8 mouse cellular contexts compared by ENCODE assay signal in genomic region chr4:83500154-83501036, GRCm38 (mm10). TPM values are rescaled to one million over a fixed set of nuclear protein-coding genes. Genes with fewer than 3 reads are reported as not detected.
DNase-seq lines count a peak whose midpoint lies in the region; ATAC-seq and TF ChIP-seq lines count a peak whose summit lies in the region.

No protein-coding gene starts in this region.

- no peak overlapping the region for H3K9ac ChIP-seq in ES-Bruce4 (ENCODE audit: low read depth, poor library complexity, severe bottlenecking)
- H3K9ac ChIP-seq in forebrain, embryonic 14.5 days (ENCODE audit: low read length): peak overlapping the region; percentile 51
- H3K9ac ChIP-seq in limb, embryonic 13.5 days: peak overlapping the region; percentile 48; the same call in 1 of the 2 replicates
- H3K9ac ChIP-seq in stomach, embryonic 14.5 days (replicated peaks; ENCODE audit: low read depth, low read length): no peak overlapping the region

- 6% methylated on average over 22 of the region's 22 CpGs for WGBS in heart, embryonic 10.5 days
- 4% methylated on average over 22 of the region's 22 CpGs for WGBS in forebrain, embryonic 14.5 days
- WGBS in limb, embryonic 13.5 days: 9% methylated on average over 22 of the region's 22 CpGs
- 11% methylated on average over 22 of the region's 22 CpGs for WGBS in stomach, embryonic 14.5 days

- TF ChIP-seq EP300 in ES-Bruce4 (IDR thresholded peaks at IDR 0.05; ENCODE audit: insufficient read depth, low read depth, low read length): no peak

- H3K4me3 ChIP-seq in heart, embryonic 10.5 days: peak overlapping the region; percentile 51
- H3K4me3 ChIP-seq in ES-Bruce4 (ENCODE audit: low read depth, low read length): peak overlapping the region; percentile 60
- H3K4me3 ChIP-seq in forebrain, embryonic 14.5 days (ENCODE audit: low read depth, low read length): peak overlapping the region; percentile 29
- H3K4me3 ChIP-seq in limb, embryonic 13.5 days: peak overlapping the region; percentile 38
- H3K4me3 ChIP-seq in stomach, embryonic 14.5 days (ENCODE audit: low read depth, low read length): peak overlapping the region; percentile 11; the same call in 1 of the 2 replicates

- H3K36me3 ChIP-seq in heart, embryonic 10.5 days: no peaks in the 10 kb centered on the region
- no peaks in the 10 kb centered on the region for H3K36me3 ChIP-seq in ES-Bruce4 (ENCODE audit: control insufficient read depth, insufficient read depth, low read length, poor library complexity, severe bottlenecking)
- no peaks in the 10 kb centered on the region for H3K36me3 ChIP-seq in forebrain, embryonic 14.5 days (ENCODE audit: control insufficient read depth, insufficient read depth, low read length)
- no peaks in the 10 kb centered on the region for H3K36me3 ChIP-seq in limb, embryonic 13.5 days
- no peaks in the 10 kb centered on the region for H3K36me3 ChIP-seq in stomach, embryonic 14.5 days (ENCODE audit: control insufficient read depth, insufficient read depth, low read length)

- peak overlapping the region; percentile 53 for H3K4me2 ChIP-seq in forebrain, embryonic 14.5 days (ENCODE audit: low read length)
- peak overlapping the region; percentile 63 for H3K4me2 ChIP-seq in limb, embryonic 13.5 days (replicated peaks)
- H3K4me2 ChIP-seq in stomach, embryonic 14.5 days (replicated peaks; ENCODE audit: low read depth, low read length): peak overlapping the region; percentile 37

- no peaks in the 10 kb centered on the region for H3K27me3 ChIP-seq in heart, embryonic 10.5 days (ENCODE audit: insufficient read depth, poor library complexity, severe bottlenecking)
- no peaks in the 10 kb centered on the region for H3K27me3 ChIP-seq in ES-Bruce4 (ENCODE audit: control insufficient read depth, insufficient read depth, low read length, poor library complexity, severe bottlenecking)
- no peaks in the 10 kb centered on the region for H3K27me3 ChIP-seq in forebrain, embryonic 14.5 days (replicated peaks; ENCODE audit: control insufficient read depth, insufficient read depth, low read length)
- no peaks in the 10 kb centered on the region for H3K27me3 ChIP-seq in limb, embryonic 13.5 days
- H3K27me3 ChIP-seq in stomach, embryonic 14.5 days (ENCODE audit: control insufficient read depth, insufficient read depth, low read length): no peaks in the 10 kb centered on the region

- DNase-seq in heart, embryonic 10.5 days (ENCODE audit: low spot score): peak; percentile 72
- no peak for DNase-seq in heart, postnatal 14 days
- peak; percentile 83 for DNase-seq in forebrain, embryonic 14.5 days (ENCODE audit: low spot score)
- no peak for DNase-seq in cerebellum, adult 9-11 months

- no peaks in the 10 kb centered on the region for H3K9me3 ChIP-seq in heart, embryonic 10.5 days
- no peaks in the 10 kb centered on the region for H3K9me3 ChIP-seq in ES-Bruce4 (replicated peaks; ENCODE audit: control insufficient read depth, insufficient read depth, low read length, poor library complexity, severe bottlenecking)
- H3K9me3 ChIP-seq in forebrain, embryonic 14.5 days (replicated peaks; ENCODE audit: control insufficient read depth, low read length): no peaks in the 10 kb centered on the region
- no peaks in the 10 kb centered on the region for H3K9me3 ChIP-seq in limb, embryonic 13.5 days
- no peaks in the 10 kb centered on the region for H3K9me3 ChIP-seq in stomach, embryonic 14.5 days (ENCODE audit: control insufficient read depth, low read depth, low read length)

- peak; percentile 91 for ATAC-seq in forebrain, embryonic 14.5 days
- ATAC-seq in limb, embryonic 13.5 days (ENCODE audit: low FRiP score, low read depth): peak; percentile 77
- ATAC-seq in stomach, embryonic 14.5 days (ENCODE audit: insufficient number of reproducible peaks, insufficient read depth, low FRiP score, low read depth): no peak; the same call in 1 of the 2 replicates
- no peak for ATAC-seq in inflammation-experienced regulatory T-cells, adult 6 months

- H3K4me1 ChIP-seq in heart, embryonic 10.5 days: 0 out of 2 replicates have a peak, but pooled peaks cover 7% of the 10 kb centered on the region
- no peaks in the 10 kb centered on the region for H3K4me1 ChIP-seq in ES-Bruce4 (ENCODE audit: control insufficient read depth, insufficient read depth, low read length)
- no peaks in the 10 kb centered on the region for H3K4me1 ChIP-seq in forebrain, embryonic 14.5 days (ENCODE audit: control insufficient read depth, insufficient read depth, low read length)
- peaks cover 4% of the 10 kb centered on the region; the same call in 1 of the 2 replicates for H3K4me1 ChIP-seq in limb, embryonic 13.5 days
- H3K4me1 ChIP-seq in stomach, embryonic 14.5 days (ENCODE audit: control insufficient read depth, insufficient read depth, low read length): no peaks in the 10 kb centered on the region

- no peak for TF ChIP-seq POLR2A in ES-Bruce4 (IDR thresholded peaks at IDR 0.05; ENCODE audit: insufficient read depth, low read length)

- TF ChIP-seq CTCF in ES-Bruce4 (IDR thresholded peaks at IDR 0.05; ENCODE audit: low read depth, low read length): no peak

- no peak overlapping the region for H3K27ac ChIP-seq in heart, embryonic 10.5 days
- peak overlapping the region; percentile 57 for H3K27ac ChIP-seq in ES-Bruce4 (ENCODE audit: insufficient read depth, low read length)
- H3K27ac ChIP-seq in forebrain, embryonic 14.5 days (ENCODE audit: low read depth, low read length): peak overlapping the region; percentile 73; the same call in 1 of the 2 replicates
- no peak overlapping the region for H3K27ac ChIP-seq in limb, embryonic 13.5 days
- H3K27ac ChIP-seq in stomach, embryonic 14.5 days (ENCODE audit: low read length): no peak overlapping the region

- intact Hi-C loops in heart, postnatal 14 days (cut with DNase I): no loop called here

RNA-seq across cellular contexts. Expression of gene Psip1, which starts 14.1 kb away (rescaled TPM):
- polyA plus RNA-seq in heart, embryonic 10.5 days (2016; fragmentation: Nextera tagmentation; extraction: Ambion mirVana): 96.6 and 148 TPM in 2 replicates
- total RNA-seq in heart, postnatal 14 days (2021): 10 to 100 TPM; 19.0 to 24.4 TPM
- polyA plus RNA-seq in ES-Bruce4 (2011; ENCODE audit: insufficient read depth, insufficient read length, low read depth, missing spikeins): 434 and 464 TPM in 2 replicates
- polyA plus RNA-seq in forebrain, embryonic 14.5 days (2014; fragmentation: Nextera tagmentation; extraction: Ambion mirVana): 299 and 320 TPM in 2 replicates
- 156 and 159 TPM in 2 replicates for polyA plus RNA-seq in limb, embryonic 13.5 days (2015; fragmentation: Nextera tagmentation; extraction: Ambion mirVana)
- polyA plus RNA-seq in stomach, embryonic 14.5 days (2014; fragmentation: Nextera tagmentation; extraction: Ambion mirVana): 137 and 148 TPM in 2 replicates
- 10 to 100 TPM; 64.5 to 71.5 (median 67.4) TPM for polyA plus RNA-seq in inflammation-experienced regulatory T-cells, adult 6 months (2017; shearing (Covaris generic))

RNA-seq across cellular contexts. Expression of gene Ccdc171, which starts 24.9 kb away (rescaled TPM):
- polyA plus RNA-seq in heart, embryonic 10.5 days (2016; fragmentation: Nextera tagmentation; extraction: Ambion mirVana): 3.3 and 4.0 TPM in 2 replicates
- 1 to 10 TPM; 1.2 to 1.3 TPM for total RNA-seq in heart, postnatal 14 days (2021)
- polyA plus RNA-seq in ES-Bruce4 (2011; ENCODE audit: insufficient read depth, insufficient read length, low read depth, missing spikeins): 8.7 and 9.2 TPM in 2 replicates
- 3.8 and 6.1 TPM in 2 replicates for polyA plus RNA-seq in forebrain, embryonic 14.5 days (2014; fragmentation: Nextera tagmentation; extraction: Ambion mirVana)
- polyA plus RNA-seq in limb, embryonic 13.5 days (2015; fragmentation: Nextera tagmentation; extraction: Ambion mirVana): 4.2 and 4.6 TPM in 2 replicates
- 5.2 and 6.5 TPM in 2 replicates for polyA plus RNA-seq in stomach, embryonic 14.5 days (2014; fragmentation: Nextera tagmentation; extraction: Ambion mirVana)
- polyA plus RNA-seq in inflammation-experienced regulatory T-cells, adult 6 months (2017; shearing (Covaris generic)): 10 to 100 TPM in 2 of 3 experiments, 1 to 10 TPM in 1; 6.4 to 15.4 (median 14.2) TPM

Comparison
In these comparisons a context has a peak if more than half of its experiments do, and no peak if none do; other contexts are left out.
1. DNase-seq: peak in heart, embryonic 10.5 days (single experiment) and forebrain, embryonic 14.5 days (single experiment); none in heart, postnatal 14 days (0 of 2) and cerebellum, adult 9-11 months (single experiment).
2. H3K27ac ChIP-seq: peak in ES-Bruce4 (single experiment) and forebrain, embryonic 14.5 days (single experiment); none in heart, embryonic 10.5 days (single experiment), limb, embryonic 13.5 days (single experiment) and stomach, embryonic 14.5 days (single experiment).
3. H3K9ac ChIP-seq: peak in forebrain, embryonic 14.5 days (single experiment) and limb, embryonic 13.5 days (single experiment); none in ES-Bruce4 (single experiment) and stomach, embryonic 14.5 days (single experiment).
4. ATAC-seq: peak in forebrain, embryonic 14.5 days (single experiment) and limb, embryonic 13.5 days (single experiment); none in stomach, embryonic 14.5 days (single experiment) and inflammation-experienced regulatory T-cells, adult 6 months (single experiment).
5. Peak in every context shown above with its lines, with median percentiles within 50 percentile points of each other: H3K4me3 ChIP-seq and H3K4me2 ChIP-seq.